12 mouse cellular contexts compared by ENCODE assay signal in the genomic region with DNA sequence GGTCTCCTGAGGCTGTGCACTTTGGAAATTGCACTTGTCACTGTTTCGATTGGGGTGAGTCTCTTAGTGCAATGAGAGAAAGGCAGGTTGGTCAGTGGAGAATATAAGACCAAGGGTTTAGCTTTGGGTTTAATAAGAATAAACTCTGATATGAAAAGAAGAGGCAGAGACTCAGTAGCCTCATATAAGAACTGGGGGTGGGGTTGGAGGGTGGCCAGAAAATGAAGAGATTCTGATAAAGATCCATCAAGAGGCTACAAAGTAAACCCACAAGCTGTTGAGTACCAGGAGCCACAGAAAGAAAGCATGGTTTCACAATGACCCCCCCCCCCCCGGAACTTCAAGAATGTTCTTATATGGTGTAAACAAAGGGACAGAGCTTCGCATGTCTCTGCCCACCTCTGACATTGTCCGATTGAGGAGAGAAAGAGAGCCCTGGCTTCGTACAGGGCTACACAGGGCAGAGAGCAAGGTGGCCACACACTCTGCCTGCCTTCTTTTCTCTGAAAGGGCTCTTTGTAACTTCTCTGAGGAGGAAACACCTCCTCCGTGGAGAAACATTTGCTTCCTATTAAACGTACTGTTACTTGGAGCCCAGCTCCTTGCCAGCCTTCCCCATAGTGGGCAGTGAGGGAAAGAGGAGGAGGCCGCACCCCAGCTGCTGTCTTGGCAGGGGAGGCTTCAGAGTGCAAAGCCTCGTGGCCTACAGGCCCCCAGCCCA. TPM values are rescaled to one million over a fixed set of nuclear protein-coding genes. Genes with fewer than 3 reads are reported as not detected.
DNase-seq lines count a peak whose midpoint lies in the region; ATAC-seq lines count a peak whose summit lies in the region.
"Had no signal": no experiment of that assay in that cellular context is flagged by ENCODE, and none has a peak within 500 bp of the region (broad histone marks: within the 10 kb centered on the region; RNA-seq: fewer than 3 reads in every experiment).

No protein-coding gene starts in this region.

- H3K9me3 ChIP-seq in kidney, embryonic 15.5 days (replicated peaks), result peaks cover 7% of the 10 kb centered on the region; the same call in 1 of the 2 replicates
- H3K9me3 ChIP-seq in embryonic facial prominence, embryonic 12.5 days, result 0 out of 2 replicates have a peak, but pooled peaks cover 3% of the 10 kb centered on the region
- H3K9me3 ChIP-seq in hindbrain, embryonic 16.5 days (ENCODE audit: control insufficient read depth, low read length), result no peaks in the 10 kb centered on the region

- H3K4me1 ChIP-seq in kidney, embryonic 15.5 days, result 0 out of 2 replicates have a peak, but pooled peaks cover 6% of the 10 kb centered on the region
- H3K4me1 ChIP-seq in embryonic facial prominence, embryonic 12.5 days, result peaks cover 23% of the 10 kb centered on the region
- H3K4me1 ChIP-seq in hindbrain, embryonic 16.5 days (ENCODE audit: control insufficient read depth, insufficient read depth, low read depth, low read length), result no peaks in the 10 kb centered on the region
- H3K4me1 ChIP-seq: midbrain, embryonic 12.5 days had no signal

- no peak overlapping the region for H3K4me3 ChIP-seq in kidney, embryonic 15.5 days (replicated peaks)
- no peak overlapping the region for H3K4me3 ChIP-seq in embryonic facial prominence, embryonic 12.5 days
- no peak overlapping the region for H3K4me3 ChIP-seq in hindbrain, embryonic 16.5 days (ENCODE audit: low read length)
- H3K4me3 ChIP-seq: midbrain, embryonic 12.5 days had no signal

- no peak overlapping the region for H3K4me2 ChIP-seq in kidney, embryonic 15.5 days
- no peak overlapping the region for H3K4me2 ChIP-seq in embryonic facial prominence, embryonic 12.5 days (replicated peaks)
- H3K4me2 ChIP-seq in hindbrain, embryonic 16.5 days (ENCODE audit: low read length), result no peak overlapping the region
- H3K4me2 ChIP-seq: midbrain, embryonic 12.5 days had no signal

- DNase-seq in kidney, postnatal 10 days, result peak; percentile 10
- peak; percentile 71 for DNase-seq in lung, postnatal 25 days (ENCODE audit: low spot score)
- DNase-seq in right cerebral cortex, postnatal 36 days (ENCODE audit: low spot score in 2 of 2), result no peak
- DNase-seq: adrenal gland, adult 2 months; cerebellum, adult 8-10 months had no signal

- no peak overlapping the region for H3K27ac ChIP-seq in kidney, embryonic 15.5 days
- peak overlapping the region; percentile 46; the same call in 1 of the 2 replicates for H3K27ac ChIP-seq in embryonic facial prominence, embryonic 12.5 days
- no peak overlapping the region for H3K27ac ChIP-seq in hindbrain, embryonic 16.5 days (ENCODE audit: low read depth, low read length)
- H3K27ac ChIP-seq: midbrain, embryonic 12.5 days had no signal

- no peak overlapping the region for H3K9ac ChIP-seq in kidney, embryonic 15.5 days
- H3K9ac ChIP-seq in embryonic facial prominence, embryonic 12.5 days, result no peak overlapping the region
- H3K9ac ChIP-seq in hindbrain, embryonic 16.5 days (ENCODE audit: low read depth, low read length), result no peak overlapping the region
- H3K9ac ChIP-seq: midbrain, embryonic 12.5 days had no signal

- H3K36me3 ChIP-seq in kidney, embryonic 15.5 days, result no peaks in the 10 kb centered on the region
- no peaks in the 10 kb centered on the region for H3K36me3 ChIP-seq in embryonic facial prominence, embryonic 12.5 days
- no peaks in the 10 kb centered on the region for H3K36me3 ChIP-seq in hindbrain, embryonic 16.5 days (ENCODE audit: control insufficient read depth, insufficient read depth, low read length)
- H3K36me3 ChIP-seq: midbrain, embryonic 12.5 days had no signal

- H3K27me3 ChIP-seq in kidney, embryonic 15.5 days, result no peaks in the 10 kb centered on the region
- no peaks in the 10 kb centered on the region for H3K27me3 ChIP-seq in embryonic facial prominence, embryonic 12.5 days
- H3K27me3 ChIP-seq in hindbrain, embryonic 16.5 days (replicated peaks; ENCODE audit: control insufficient read depth, insufficient read depth, low read length), result no peaks in the 10 kb centered on the region
- H3K27me3 ChIP-seq: midbrain, embryonic 12.5 days had no signal

- 49% methylated on average over 9 of the region's 9 CpGs for WGBS in kidney, embryonic 15.5 days
- WGBS in embryonic facial prominence, embryonic 12.5 days, result 26% methylated on average over 9 of the region's 9 CpGs
- 45% methylated on average over 9 of the region's 9 CpGs for WGBS in hindbrain, embryonic 16.5 days

- ATAC-seq in kidney, embryonic 15.5 days (replicated peaks; ENCODE audit: low FRiP score), result no peak
- ATAC-seq in embryonic facial prominence, embryonic 12.5 days (ENCODE audit: insufficient number of reproducible peaks, insufficient read depth, low FRiP score, low TSS enrichment), result no peak
- peak; percentile 88 for ATAC-seq in hindbrain, embryonic 16.5 days
- ATAC-seq in megakaryocyte progenitor cell, adult 5-6 weeks (replicated peaks; ENCODE audit: poor library complexity), result no peak
- no peak for ATAC-seq in erythroblast, adult 5-6 weeks (replicated peaks; ENCODE audit: low FRiP score, poor library complexity, severe bottlenecking)
- ATAC-seq: inflammation-experienced regulatory T-cells, adult 6 months had no signal

RNA-seq across cellular contexts. Expression of gene Rmdn2, which starts 46.3 kb away (rescaled TPM):
- polyA plus RNA-seq in kidney, embryonic 15.5 days (2015; fragmentation: Nextera tagmentation; extraction: Ambion mirVana), result 13.3 and 15.5 TPM in 2 replicates
- 12.1 and 12.3 TPM in 2 replicates for polyA plus RNA-seq in embryonic facial prominence, embryonic 12.5 days (2016; fragmentation: Nextera tagmentation; extraction: Ambion mirVana)
- polyA plus RNA-seq in hindbrain, embryonic 16.5 days (2015; fragmentation: Nextera tagmentation; extraction: Ambion mirVana), result 9.6 and 11.1 TPM in 2 replicates
- 3.8 and 8.5 TPM in 2 replicates for total RNA-seq in megakaryocyte progenitor cell, adult 5-6 weeks (2015)
- total RNA-seq in megakaryocyte progenitor cell, adult 5-6 weeks (2017), result 2.2 and 10.7 TPM in 2 replicates
- not detected in 2 replicates for total RNA-seq in erythroblast, adult 5-6 weeks (2015; ENCODE audit: low replicate concordance)
- 0.68 TPM in 1 of 2 replicates, not detected in the other for total RNA-seq in erythroblast, adult 5-6 weeks (2017; ENCODE audit: low replicate concordance)

Comparison
In these comparisons a context has a peak if more than half of its experiments do, and no peak if none do; other contexts are left out.
1. DNase-seq: peak in kidney, postnatal 10 days (single experiment) and lung, postnatal 25 days (single experiment); none in right cerebral cortex, postnatal 36 days (0 of 2).